Mouse (Mus musculus) E14TG2a.4 (cell line): ENCODE data around the gene Cyb5r2.

Experiments
- CTCF ChIP-seq: conservative IDR thresholded peaks from 2 replicates; pipeline ENCODE4 v1.5.1; 2014; ENCODE audit warnings: low read length
- POU5F1 ChIP-seq: IDR thresholded peaks from 2 replicates; pipeline ENCODE4 v1.6.1; 2014; ENCODE audit warnings: low read length, borderline replicate concordance

GRCm38 (mm10) chr7:107712743-107713142 lies 45.1 kb downstream of the Cyb5r2 start:
- TF ChIP-seq CTCF (no peak), POU5F1 (no peak)
